Mouse (Mus musculus): ENCODE results near the gene Igf2bp1.

Gene Igf2bp1

DNA sequence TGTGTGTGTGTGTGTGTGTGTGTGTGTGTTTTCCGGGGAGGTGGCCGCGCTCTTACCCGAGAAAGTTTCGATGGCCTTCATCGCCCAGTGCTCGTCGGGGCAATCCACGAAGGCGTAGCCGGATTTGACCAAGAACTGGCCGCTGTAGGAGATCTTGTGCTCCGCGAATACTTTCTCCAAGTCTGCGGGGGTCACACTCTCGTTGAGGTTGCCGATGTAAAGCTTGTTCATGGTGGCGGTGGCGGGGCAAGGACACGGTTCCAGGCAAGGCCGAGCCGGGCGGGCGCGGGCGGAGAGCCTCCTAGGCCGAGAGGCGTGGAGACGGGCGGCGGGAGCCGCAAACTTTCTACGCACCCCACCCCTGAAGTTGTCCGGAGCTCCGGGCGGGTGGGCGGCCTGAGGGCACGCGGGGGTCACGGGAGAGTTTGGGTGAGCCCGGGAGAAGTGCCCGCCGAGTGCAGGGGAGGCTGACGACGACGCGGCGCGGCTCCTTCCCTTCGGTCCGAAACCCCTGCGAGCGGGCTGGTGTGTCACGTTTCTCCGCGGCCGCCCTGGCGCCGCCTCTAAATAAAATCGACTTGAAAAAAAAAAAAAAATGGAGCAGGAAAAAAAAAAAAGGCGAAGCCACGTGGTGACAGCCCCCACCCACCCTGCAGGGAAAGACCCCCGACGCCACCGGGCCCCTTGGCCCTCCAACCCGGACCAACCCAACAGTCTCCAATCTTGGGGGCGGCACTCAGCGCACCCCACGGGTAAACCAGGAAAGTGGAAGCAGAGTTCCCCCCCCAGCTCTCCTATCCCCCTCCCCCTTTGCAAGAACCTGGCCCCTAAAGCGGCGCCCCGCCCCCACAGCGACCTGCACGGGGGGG, at the start of gene Igf2bp1:
Igf2bp1 (minus strand) TSS at position 538 of the 869 bp plus-strand sequence.
- peak; percentile 89 for DNase-seq

DNA sequence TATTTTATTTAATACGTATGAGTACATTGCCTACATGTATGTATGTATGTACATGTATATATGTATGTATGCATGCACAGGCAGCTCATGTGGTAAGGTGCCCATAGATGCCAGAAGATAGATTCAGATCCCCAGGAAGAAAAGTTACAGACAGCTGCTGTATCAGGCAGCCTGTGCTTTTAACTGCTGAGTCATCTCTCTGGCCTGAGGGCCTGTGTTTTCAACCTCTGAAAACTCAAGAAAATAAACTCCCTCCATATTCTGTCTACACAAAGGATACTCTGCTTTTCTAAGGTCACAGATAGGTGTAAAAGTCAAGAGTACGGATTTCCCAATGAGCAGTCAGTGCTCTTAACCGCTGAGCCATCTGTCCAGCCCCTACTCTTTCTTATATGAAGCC, 45.1 kb upstream of the Igf2bp1 start:
- DNase-seq = no peak

DNA sequence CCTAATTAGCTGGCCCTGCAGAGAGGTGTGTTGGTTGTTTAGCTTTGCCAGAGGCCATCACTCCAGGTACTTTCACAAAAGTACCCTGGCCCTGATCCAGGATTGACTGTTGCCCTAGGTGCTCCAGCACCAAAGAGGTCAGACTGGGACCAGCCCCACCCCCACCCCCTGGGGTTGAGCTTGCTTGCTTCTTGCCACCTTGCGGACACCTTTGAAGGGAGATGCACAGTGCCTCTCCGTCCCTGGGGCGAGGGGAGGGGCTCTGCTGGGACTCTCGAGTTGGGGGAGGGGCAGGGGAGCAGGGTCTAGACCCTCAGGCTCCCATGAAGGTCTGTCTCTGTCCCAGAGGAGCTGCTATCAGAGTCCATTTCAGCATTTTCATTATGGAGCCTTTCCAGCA, 44.2 kb upstream of the Igf2bp1 start:
- DNase-seq = no peak

GRCm38 (mm10) chr11:96047469-96048373, 42.0 kb upstream of the Igf2bp1 start:
- DNase-seq = no peak

- no peak for DNase-seq
These were observed 41.1 kb upstream of the Igf2bp1 start for GRCm38 (mm10) chr11:96046793-96047192.

- no peak for DNase-seq
These were observed 40.3 kb upstream of the Igf2bp1 start for GRCm38 (mm10) chr11:96046028-96046427.

DNA sequence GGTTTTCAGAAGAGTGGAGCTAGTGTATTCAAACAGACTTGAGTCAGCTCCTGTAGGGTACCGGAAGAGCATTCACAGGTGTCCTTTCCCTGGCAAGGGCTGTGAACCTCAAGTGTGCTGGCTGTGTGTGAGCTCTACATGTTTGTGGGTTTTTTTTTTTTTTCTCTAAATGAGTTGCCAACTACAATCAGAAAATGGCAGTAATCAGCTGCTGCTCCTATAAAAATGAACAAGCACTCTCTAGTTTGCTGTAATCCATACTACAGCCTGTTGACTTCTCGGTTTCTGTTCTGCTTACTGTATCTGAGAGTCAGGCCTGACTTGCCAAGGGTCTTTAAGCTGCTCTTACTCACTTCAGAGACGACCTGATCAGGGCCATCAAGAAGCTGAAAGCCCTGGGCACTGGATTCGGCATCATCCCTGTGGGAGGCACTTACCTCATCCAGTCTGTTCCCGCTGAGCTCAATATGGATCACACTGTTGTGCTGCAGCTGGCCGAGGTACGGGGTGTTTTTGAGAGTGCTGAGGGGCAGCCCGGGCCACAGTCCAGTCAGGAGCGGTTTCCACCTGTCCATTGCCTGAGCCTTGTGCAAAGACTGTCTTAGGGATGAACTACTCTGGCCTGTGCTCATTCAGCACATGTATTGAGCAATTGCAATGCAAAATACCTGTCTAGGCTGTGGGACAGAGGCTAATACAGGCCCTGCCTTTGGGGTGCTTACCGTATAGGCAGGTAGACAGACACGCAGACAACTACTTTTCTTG, 39.2 kb upstream of the Igf2bp1 start:
- no peak for DNase-seq

- no peak for DNase-seq
These were observed 32.8 kb upstream of the Igf2bp1 start for GRCm38 (mm10) chr11:96038560-96038959.

DNA sequence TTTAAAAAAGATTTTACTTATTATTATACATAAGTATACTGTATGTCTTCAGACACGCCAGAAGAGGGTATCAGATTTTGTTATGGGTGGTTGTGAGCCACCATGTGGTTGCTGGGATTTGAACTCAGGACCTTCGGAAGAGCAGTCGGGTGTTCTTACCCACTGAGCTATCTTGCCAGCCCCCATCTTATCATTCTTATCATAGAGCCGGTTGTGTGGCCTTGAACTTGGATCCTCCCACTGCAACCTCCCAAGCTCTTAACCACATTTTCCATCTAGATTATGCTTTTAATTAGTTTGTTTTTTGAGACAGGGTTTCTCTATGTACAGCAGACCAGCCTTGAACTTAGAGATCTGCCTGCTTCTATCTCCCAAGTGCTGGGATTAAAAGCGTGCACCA, 31.8 kb upstream of the Igf2bp1 start:
- DNase-seq = no peak

DNA sequence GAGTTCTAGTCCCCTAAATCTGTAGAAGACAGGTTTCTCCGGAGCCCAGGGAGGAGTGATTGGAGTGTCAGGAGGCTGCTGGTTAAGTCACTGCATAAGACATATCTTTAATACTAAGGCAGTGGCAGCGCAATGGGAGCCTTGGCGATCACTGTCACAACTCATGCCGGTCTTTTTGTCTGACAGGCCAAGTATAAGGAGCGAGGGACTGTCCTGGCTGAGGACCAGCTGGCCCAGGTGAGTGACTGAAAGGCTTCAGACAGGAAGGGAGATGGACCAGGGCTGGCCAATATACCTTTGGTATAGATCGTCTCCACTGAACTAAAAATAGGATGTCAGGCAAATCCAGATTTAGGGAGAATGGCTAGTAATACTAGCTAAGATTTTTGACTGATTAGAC, 29.4 kb upstream of the Igf2bp1 start:
- DNase-seq = no peak

GRCm38 (mm10) chr11:96034596-96035052, 28.9 kb upstream of the Igf2bp1 start, which contains the start of gene Snf8:
Gene Snf8 (plus strand): TSS chr11:96034885.
- peak; percentile 99 for DNase-seq

- no peak for DNase-seq
These were observed 28.4 kb upstream of the Igf2bp1 start for GRCm38 (mm10) chr11:96034116-96034515.

DNA sequence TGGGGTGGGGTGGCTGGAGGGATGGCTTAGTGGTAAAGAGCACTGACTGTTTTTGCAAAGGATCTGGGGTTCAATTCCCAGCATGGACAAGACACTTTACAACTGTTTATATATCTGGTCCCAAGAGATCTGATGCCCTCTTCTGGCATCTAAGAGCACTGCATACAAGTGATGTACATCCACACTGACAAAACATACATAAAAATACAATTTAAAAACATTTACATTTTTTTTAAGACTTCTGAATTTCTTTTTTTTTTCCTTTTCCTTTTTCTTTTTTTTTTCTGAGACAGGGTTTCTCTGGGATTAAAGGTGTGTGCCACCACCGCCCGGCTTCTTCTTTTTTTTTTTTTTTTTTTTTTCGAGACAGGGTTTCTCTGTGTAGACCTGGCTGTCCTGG, 27.5 kb upstream of the Igf2bp1 start:
- DNase-seq = peak; percentile 72

DNA sequence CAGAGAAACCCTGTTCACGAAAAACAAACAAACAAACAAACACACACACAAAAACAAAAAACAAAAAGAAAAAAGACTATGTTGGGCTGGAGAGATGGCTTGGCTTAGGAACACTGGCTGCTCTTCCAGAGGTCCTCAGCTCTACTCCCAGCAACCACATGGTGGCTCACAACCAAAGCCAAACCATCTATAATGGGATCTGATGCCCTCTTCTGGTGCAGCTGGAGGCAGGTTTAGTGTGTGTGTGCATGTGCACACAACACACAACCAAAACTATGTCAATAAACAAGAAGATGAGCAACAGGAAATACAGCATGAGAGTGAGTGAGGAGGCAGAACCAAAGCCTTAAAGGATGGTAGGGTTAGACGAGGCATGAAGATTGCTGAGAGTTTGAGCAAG, 26.0 kb upstream of the Igf2bp1 start:
- DNase-seq = no peak

DNA sequence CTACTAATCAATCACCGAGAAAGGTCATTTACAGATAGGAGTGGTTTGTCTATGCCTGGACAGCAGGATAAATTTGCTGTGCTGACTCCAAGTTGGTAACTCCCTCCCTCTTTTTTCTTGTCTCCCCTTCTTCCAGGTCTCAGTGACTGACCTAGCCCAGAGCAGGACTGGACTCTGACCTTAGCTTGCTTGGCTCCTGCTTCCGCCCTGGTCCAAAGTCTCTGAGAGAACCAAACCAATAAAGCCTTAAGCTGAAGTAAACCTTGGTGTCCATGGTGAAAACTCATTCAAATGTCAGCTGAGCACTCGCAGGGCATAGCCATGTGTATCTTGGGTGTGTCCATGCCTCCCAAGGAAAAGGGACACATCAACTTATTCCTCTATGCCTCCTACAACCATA, 24.8 kb upstream of the Igf2bp1 start:
- DNase-seq = peak; percentile 45

- DNase-seq = no peak
These were observed 22.4 kb upstream of the Igf2bp1 start for GRCm38 (mm10) chr11:96028130-96028529.

GRCm38 (mm10) chr11:96020622-96021021, 14.9 kb upstream of the Igf2bp1 start:
- DNase-seq = peak; percentile 22

DNA sequence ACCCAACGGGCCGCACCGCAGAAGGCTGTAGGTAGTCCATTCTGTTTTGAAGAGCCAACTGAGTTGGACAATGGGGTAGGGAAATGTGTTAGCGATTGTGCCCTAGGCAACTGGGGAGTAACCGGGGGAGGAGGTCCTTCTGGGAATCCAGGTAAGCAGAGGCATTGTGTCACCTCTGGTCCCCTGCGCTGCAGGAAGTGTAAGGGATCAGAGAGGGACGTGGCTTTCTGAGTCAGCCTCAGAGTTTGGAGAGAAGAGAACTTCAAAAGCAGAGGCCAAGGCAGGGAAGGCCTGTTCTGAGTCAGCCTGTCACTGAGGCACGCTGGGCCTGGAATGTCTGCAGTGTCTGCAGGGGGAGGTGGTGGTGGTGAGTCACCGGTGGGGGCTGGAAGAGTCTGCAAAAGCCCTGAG, 12.2 kb upstream of the Igf2bp1 start:
- DNase-seq = peak; percentile 81

DNA sequence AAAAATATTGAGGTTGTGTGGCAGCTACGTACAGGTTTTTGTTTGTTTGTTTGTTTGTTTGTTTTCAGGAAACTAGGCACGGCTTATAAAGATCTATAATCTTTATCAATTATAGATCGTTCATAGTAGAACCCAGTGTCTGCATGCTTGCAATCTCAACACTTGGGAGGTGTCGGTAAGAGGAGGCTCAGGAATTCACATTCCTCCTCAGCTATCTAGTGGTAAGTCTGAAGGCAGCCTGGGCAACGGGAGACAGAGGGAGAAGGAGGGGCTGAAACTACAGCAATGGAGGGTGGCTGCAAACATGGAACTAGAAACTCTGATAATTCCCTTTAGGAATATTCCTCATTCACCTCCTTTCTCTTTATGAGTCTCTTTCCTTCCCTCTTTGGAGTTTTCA, 9.7 kb upstream of the Igf2bp1 start:
- DNase-seq = peak; percentile 86

DNA sequence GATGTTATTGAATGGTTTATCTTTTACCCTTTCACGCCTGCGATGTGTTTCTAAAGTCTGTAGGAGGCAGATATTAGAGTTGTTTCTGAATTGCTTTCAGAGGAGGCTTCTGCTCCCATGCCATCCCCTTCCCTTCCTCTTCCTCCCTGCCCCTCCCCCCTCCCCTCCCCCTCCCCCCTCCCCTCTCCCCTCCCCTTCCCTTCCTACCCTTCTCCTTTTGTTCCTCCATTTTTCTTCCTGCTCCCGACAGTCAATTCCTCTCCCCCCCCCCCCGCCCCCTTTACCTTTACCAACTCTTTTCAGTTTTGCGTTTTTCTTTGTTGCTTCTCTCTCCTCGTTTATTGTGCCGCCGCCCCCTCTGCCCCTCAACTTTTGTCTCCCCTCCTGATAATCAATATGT, 6.2 kb upstream of the Igf2bp1 start:
- DNase-seq = peak; percentile 25

GRCm38 (mm10) chr11:96008827-96009226, 3.1 kb upstream of the Igf2bp1 start:
- peak; percentile 23 for DNase-seq

- DNase-seq = peak; percentile 87
These were observed 1.9 kb upstream of the Igf2bp1 start for GRCm38 (mm10) chr11:96007516-96008235.

All from heart, adult 11 months (tissue).